Mouse (Mus musculus) heart, postnatal 14 days (tissue): Measurements from ENCODE around the gene Dicer1. TPM values are rescaled to one million over a fixed set of nuclear protein-coding genes. Genes with fewer than 3 reads are reported as not detected.

Experiments
- DNase-seq, 2 experiments: peaks; one replicate each; pipeline ENCODE4 v3.0.0; 2021 to 2022
- intact Hi-C: fragments of 180-260 bp; cut with DNase I; formaldehyde crosslinking; loops from one replicate; pipeline ENCODE4 v1.15.1; 2025
- long read RNA-seq, 2 experiments: library from polyadenylated mRNA; stranded (forward); transcript quantifications; one replicate each; pipeline ENCODE4 v2.0.0; 2021
- total RNA-seq, 2 experiments: library from RNA; stranded (reverse); gene quantifications; 2 replicates each; pipeline ENCODE4 v1.2.3; 2021

The Dicer1 gene
- 10 to 100 TPM; 33.6 to 35.1 TPM for total RNA-seq
- long read RNA-seq, experiment 1, partial matches to known transcripts = 4 of 16 reads
- long read RNA-seq, experiment 1, other reads (novel, unspliced or antisense) = 12 of 16 reads
- long read RNA-seq, experiment 2, partial matches to known transcripts = 0 of 7 reads
- long read RNA-seq, experiment 2, other reads (novel, unspliced or antisense) = 7 of 7 reads

DNA sequence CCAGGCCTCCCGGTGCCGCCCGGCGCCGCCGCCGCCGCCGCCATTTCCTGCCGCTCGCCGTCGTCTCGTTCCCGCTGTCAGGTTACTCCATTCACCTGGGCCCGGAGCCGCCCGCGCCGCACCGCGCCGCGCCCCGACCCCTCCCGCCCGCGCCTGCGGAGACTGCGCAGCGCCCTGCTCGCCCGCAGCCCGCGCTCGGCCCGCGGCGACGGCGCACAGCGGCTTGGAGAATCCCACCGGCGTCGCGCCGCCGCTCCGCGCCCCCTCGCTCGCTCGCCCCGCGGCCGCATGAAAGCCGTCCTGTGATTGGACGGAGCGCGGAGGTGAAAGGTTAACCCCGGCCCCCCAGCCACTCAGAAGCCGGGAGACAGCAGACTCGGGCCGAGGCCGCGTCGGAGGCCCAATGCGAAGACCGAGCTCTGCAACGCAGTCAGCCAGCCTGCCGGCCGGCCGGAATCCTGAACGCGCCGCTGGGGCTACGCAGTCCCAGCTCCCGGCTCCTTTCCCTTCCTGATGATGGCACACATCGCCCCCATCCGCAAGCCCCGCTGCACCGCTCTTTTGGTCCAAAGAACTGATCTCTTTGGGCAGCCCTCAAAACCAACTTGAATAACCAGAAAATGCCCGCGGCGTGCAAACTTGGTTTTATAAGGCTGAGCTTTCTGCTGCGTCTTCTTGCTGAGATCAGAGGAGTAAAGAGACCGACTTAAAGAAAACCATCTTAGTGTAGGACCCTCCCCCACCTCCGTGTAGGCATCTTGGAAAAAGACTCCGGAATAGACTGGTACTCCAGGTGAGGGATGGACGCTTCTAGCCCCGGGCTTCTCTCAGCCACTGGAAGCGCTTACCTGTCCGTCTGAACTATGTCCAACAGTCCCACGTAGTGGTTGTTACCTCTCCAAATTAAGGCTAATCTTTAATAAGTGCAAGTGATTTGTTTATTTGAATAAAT lies at the start of gene Dicer1:
Gene Dicer1, minus strand, starts transcription at position 139 of the 952 bp plus-strand sequence.
- DNase-seq = peak; percentile 99
- intact Hi-C loops = loop anchor here (10.0 kb wide), 1 partner anchor 273 kb away; no protein-coding TSS in a partner anchor

DNA sequence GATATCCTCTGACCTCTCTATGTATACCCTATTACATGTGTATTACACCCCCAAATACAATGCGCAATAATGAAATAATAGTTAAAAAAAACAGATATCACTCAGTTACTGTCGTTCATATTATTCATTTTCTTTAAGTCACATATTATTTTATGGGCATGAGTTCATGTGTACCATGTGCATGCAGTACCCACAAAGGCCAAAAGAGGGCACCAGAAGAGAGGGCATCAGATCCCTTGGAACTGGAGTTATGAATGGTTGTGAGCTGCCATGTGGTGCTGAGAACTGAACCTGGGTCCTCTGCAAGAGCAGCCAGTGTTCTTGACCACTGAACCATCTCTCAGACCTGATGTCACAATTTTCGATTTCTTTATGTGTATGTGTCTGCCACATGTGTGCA lies 47.6 kb upstream of the Dicer1 start:
- intact Hi-C loops = no loop called here
- DNase-seq = no peak

DNA sequence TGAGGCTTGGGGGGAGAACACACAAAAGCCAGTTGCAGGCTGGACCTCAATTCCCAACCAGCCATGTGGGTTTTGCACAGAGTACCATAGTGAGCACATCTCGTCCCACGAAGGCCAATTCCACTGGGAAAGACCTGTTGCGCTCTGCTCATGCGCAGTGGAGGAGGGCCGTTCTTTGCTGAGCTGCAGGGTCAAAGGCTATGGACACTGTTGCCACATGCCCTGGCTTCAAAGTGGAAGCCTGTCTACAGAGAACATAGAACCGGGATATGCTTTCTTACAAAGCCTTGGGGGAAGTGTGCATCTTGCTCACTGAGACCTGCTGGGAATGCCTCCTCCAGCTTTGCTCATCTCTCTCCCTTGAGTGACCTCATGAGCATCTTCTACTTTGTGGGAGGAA lies 46.2 kb upstream of the Dicer1 start:
- intact Hi-C loops = no loop called here
- no peak for DNase-seq

DNA sequence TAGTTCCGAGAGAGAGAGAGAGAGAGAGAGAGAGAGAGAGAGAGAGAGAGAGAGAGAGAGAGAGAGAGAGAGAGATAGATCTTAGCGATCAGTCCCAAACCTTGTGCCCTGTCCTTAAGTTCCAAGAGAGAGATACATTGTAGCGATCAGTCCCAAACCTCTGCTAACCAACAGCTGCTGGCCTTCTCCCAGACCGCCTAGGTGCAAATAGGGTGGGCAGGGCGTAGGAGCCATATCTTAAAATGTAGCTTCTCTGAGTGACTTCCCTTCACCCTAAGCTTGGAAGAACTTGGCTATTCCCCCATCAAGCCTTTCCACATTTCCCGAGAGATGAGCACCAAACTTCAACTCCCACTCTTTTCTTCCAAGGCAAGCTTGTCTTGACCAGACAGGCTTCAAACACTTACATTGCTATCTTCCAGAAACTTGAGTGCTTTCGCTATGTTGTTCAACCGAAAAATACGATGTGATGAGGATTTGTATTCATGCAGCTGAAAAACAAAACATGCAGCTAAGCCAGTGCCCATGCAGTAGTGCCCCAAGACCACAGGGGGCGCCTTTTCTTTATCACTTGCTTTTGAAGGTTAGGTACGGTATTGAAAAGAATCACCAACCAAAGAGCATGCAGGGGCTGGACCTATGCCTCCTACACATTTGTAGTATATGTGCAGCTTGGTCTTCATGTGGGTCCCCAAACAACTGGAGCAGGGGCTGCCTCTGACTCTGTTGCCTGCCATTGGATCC lies 45.1 kb upstream of the Dicer1 start:
- DNase-seq = no peak
- intact Hi-C loops = no loop called here

DNA sequence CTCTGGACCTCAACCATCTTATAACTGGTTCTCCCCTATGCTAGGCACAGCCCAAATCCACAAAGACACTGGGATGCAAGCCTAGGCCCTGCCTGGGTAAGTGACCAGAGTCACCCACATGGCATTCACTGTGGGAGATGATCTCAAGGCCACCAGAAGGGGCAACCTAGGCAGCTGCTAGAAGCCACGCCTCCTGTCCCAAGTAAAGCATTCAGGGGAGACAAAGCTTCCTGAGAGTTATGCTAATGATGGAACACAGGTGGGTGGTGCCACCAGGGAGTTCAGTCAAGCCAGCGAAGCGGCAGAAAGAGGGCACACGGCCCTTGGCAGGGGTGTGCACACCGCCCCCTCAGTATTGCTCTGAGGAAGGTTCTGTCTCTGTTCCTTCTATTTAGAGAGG lies 43.2 kb upstream of the Dicer1 start:
- intact Hi-C loops = no loop called here
- no peak for DNase-seq

DNA sequence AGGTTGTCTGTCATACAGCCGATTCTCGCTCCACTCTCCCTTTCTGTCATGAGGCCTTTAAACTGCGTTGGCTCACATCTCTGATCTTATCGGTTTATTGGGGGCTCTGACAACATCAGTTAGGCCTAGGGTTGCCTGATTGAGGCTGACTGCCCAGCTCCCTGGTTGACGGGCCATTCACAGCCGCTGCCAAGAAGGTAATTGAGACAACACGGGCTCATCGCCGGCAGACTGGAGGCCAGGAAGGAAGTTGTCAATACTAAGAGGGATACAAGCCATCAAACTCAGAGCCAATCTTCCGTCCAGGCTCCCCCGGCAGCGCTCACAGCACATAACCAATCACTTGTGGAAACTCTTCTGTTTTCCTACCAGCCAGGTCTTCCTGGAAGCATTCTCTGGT lies 41.7 kb upstream of the Dicer1 start:
- no peak for DNase-seq
- intact Hi-C loops = no loop called here

DNA sequence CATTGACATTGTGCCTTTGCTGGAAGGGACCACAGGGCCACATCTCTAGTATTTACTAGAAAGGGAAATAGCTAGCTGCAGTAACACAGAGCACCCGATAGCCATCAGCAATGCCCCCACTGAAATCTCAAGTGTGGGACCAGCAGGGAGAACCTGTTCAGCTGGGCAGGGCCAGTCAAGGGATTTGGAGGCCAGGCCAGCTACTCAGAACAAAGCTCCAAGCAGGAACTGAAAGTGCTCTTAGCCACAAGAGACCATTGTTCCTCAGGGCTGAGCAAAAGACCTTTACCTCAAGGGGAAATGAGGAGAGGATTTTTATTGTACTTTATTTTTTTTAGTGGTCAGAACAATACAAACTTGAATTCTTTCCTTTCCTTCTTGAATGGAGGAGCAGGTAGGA lies 25.9 kb upstream of the Dicer1 start:
- DNase-seq = no peak
- intact Hi-C loops = no loop called here

DNA sequence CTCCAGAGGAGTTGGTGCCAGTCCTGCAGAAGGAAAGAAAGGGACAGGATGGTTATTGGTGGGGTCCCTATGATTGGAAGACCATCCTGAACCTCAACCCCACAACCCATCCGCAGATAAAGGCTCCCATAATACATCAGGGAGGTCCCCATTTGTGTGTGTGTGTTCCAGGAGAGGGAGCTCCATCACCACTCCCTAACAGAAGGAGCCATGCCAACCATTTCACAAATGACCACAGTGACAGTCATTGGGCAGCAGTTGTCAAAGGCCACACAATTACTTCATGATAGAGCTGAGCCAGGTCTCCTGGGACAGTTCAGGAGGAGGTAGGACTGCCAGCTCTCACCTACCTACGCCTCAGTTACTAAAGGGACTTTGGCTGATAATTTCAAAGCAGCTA lies 20.2 kb upstream of the Dicer1 start:
- intact Hi-C loops = loop anchor here (1.0 kb wide), 1 partner anchor 166 kb away; no protein-coding TSS in a partner anchor

DNA sequence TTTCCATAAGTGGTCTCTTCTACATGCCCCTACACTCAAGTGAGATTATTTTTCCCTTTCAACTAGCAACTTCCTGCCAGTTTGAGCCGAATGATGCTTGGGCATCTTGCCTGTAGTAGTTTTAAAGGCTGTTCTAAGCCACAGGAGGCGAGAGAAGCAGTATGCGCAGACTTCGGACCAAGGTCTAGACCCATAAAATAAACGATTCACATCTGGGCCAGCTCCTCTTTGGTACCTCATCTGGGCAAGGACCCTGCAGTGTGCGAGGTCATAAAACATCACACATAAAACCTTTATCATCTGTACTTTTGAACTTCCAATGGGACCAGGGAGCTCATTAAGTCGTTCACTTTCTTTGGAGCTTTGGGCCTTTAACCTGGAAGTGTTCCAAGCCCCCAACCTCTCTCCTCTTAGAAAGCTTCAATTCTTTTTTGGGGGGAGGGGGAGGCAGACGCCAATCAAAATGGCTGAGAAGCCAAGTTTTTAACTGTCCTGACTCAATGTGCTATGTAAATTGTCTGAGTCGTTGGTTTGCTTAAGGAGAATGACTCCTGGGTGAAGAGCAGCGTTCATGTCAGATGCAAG lies 17.5 kb upstream of the Dicer1 start:
- intact Hi-C loops = loop anchor here (5.0 kb wide), 1 partner anchor 53 kb away; no protein-coding TSS in a partner anchor
- DNase-seq = no peak

More for the DNA sequence above, 20.2 kb upstream of the Dicer1 start:
- peak in 1 of 2 experiments; percentile 32 for DNase-seq

DNA sequence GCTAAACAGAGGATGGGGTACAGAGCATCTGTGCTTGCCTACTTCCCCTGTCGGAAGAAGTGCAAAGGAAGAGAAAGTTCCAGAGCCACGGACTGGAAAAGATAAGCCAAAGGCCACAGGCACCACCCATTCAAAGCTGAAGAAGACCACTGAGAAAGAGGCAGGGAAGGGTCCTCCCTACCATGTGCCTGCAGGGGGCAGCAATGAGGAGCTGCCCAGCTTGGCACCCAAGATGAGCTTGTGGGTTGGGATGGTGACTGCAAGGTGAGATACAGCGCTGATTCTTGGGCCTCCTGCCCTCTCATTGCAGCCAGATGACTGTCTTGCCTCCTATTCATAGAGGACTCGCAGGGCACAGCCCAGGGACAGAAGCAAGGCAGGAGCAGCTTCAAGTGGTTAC lies 15.4 kb upstream of the Dicer1 start:
- intact Hi-C loops = loop anchor here (5.0 kb wide), 1 partner anchor 55 kb away; no protein-coding TSS in a partner anchor
- no peak for DNase-seq

DNA sequence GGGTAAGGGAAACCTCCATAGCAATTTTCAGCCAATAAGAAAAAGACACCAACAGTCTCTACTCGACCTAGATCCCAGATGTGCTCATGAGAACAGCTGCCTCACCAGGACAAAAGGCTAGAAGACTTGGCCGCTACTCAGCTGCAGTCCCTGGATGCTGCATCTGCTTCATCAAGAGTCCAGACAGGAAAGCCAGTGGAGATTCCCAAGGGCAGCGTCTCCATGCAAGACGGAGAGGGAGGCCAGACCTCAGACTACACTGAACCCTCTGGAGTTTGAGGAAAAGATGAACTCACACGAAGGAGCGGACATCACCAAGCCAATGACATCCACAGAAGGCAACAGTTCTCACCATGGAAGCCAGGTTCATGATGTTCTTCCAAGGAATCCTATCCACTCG lies 14.0 kb upstream of the Dicer1 start:
- intact Hi-C loops = loop anchor here (5.0 kb wide), 1 partner anchor 57 kb away; no protein-coding TSS in a partner anchor
- DNase-seq = peak; percentile 46 to 54

DNA sequence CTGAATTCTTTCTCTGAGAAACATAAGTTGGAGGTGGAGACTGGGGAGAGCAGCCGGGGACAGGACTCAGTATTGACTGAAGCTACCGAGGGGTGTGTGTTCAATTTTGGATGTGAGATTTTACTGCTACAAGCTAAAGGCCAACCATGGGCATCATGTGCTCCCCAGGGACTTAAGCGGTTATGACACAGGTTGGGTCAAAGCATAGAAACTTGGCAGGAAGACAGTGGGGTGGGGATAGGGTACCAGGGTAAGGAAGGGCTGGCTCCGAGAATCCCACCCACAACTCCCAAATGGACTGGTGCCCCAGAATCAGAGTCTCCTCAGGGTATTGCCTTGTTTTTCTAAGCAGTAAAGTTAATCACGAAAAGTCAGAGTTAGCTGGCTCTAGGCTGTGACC lies 13.4 kb upstream of the Dicer1 start:
- intact Hi-C loops = loop anchor here (5.0 kb wide), 1 partner anchor 57 kb away; no protein-coding TSS in a partner anchor
- peak in 1 of 2 experiments; percentile 21 for DNase-seq

DNA sequence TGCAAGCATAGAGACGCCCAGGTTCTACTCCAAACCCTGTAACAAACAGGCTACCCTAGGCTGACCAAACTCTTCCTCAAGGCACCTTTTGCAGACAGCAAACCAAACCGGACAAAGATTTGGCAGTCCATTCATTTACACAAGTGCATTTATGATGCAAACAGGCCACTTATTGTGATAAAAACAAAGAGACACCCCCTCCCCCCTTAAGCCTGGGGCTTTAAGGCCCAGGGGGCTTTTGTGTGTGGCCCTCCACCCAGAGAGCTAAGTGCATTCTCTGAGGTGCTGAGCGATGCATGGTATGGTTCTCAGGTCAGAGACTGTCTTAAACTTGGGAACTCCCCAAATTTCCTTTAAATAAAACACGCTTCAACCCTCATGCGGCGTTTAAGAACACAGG lies 12.2 kb upstream of the Dicer1 start:
- no peak for DNase-seq
- intact Hi-C loops = no loop called here

DNA sequence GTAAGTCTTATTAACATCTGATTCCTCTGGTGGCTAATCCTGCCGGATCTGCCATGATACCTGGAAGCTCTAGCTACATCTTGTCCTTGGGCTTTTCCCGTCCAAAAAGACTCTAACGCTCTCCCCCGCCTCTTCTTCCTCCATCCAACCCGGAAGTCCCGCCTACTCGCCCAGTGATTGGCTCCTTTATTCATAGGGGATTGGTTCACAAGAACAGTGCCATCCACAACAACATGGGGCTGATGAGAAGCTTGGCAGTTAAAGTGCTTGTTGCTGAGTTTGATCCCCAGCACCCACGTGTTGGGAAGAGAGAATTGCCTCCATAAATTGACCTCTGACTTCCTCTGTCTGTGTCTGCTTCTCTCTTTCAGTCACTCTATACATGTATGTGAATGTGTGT lies 9.7 kb upstream of the Dicer1 start:
- intact Hi-C loops = no loop called here
- DNase-seq = no peak

DNA sequence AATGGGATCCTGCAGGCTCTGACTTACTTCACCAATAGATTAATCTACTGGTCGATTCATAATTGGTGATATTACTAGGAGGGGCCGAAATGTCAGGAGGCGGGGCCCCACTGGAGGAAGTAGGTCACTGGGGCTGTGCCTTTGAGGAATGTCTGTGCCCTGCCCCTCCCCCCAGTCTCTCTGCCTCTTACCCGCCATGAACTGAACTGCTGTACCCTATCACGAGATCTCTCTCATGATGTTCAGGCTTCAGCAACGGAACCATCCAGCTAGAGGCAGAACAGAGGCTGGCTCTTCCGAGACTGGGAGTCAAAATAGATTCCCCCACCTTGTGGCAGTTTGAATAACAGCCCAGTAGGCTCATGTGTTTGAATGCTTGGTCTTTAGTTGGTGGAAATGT lies 6.3 kb upstream of the Dicer1 start:
- DNase-seq = no peak
- intact Hi-C loops = loop anchor here (10.0 kb wide), 1 partner anchor 267 kb away; no protein-coding TSS in a partner anchor

DNA sequence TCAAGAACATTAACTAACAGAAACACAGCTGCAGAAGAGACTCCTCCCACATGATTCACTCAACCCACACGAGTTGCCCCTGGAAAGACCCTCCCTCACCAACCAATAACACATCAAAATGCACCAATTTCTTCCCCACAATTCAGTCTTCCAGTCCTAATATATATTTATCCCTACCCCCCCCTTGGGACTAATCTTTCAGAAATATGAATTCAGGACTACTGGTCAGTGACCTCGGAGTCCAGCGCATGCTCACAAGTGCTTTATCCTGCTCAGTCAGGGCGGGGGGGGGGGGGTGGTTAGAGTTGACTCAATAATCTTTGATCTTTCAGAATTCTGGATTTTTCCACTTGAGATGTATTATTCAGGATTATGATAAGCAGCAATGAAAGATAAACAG lies 1.9 kb upstream of the Dicer1 start:
- intact Hi-C loops = loop anchor here (10.0 kb wide), 1 partner anchor 271 kb away; no protein-coding TSS in a partner anchor
- DNase-seq = no peak

DNA sequence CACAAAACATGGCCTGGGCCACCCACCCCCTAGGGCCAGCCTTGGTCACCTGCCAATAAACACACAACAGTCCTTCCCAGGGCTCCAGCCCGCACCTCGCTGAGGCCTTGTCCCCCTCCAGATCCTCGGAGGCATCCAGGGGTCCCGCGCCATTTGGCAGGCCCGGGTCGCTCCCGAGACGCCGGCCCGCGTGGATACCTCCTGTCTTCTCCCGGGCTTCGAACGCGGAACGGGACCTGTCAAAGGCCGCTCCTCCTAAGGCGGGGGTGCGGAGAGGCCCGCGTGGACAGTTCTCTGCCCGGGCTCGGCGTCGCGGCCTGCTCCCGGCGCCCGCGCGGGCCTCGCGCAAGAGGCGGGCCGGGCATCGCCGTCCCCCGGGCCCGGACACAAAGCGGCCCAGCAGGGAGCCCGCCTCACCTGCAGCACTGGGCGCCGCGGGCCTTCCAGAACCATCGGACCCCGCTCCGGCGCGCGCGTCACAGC lies 380 bp downstream of the Dicer1 start:
- no peak for DNase-seq
- intact Hi-C loops = loop anchor here (10.0 kb wide), 1 partner anchor 273 kb away; no protein-coding TSS in a partner anchor

DNA sequence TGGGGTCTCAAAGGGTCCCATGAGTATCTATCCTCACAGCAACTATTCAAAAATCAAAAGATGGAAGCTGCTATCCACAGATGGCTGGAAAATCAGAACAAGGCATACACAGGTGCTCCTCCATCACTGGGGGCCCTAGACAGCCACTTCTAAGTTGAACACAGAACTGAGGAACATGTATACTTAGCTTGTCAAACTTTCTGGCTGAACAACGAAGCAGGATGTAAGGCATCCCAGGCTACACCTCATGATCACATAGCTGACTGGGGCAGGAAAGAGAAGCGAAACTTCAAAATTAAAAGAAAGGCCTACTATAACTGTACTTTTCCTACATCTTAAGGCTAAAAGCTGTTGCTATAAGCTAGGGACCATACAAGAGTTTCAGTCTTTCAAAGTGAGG lies 2.8 kb downstream of the Dicer1 start:
- DNase-seq = no peak
- intact Hi-C loops = no loop called here

DNA sequence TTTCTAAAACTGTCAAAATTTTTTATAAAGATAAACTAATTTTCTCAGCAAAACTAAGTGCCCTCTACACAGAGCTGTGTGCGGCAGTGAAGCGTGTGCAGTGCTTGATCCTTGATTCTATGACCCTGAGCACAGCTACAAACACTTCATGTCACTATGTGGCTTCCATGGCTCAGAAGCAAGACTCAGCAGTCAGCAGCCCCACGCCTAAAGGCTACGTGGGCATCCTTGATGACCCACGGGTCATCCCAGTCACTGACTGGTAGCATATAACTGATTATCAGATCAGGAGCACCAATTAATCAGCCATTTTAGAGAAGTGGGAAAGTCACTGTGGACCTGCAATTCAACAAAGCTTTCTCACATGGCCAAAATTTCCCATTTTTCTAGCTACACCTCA lies 4.5 kb downstream of the Dicer1 start:
- no peak for DNase-seq
- intact Hi-C loops = no loop called here

DNA sequence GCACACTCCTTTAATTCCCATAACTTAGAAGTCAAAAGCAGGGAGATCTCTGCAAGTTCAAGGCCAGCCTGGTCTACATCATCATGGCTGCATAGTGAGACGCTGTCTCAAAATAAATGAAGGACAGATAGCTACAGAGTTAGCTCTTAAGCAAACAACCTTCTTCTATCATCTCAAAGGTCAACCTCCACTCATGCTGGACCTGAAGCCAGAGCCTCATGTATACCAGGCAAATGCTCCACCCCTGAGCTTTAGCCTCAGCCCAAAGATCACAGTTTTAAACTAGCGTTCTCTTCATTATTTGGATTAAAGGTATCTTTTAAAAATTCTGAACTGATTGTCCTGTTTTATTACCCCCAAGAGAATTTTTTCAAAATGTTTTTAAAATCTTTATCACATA lies 5.2 kb downstream of the Dicer1 start:
- no peak for DNase-seq
- intact Hi-C loops = no loop called here
